Mouse (Mus musculus) spleen, postnatal 4 days (tissue): Measurements from ENCODE around the gene Ccdc24.

Experiments used
- DNase-seq, 2 experiments: peaks; one replicate each; pipeline ENCODE4 v3.0.0; 2022; ENCODE audit warnings: low spot score in 2 of 2

The Ccdc24 gene

GRCm38 (mm10) chr4:117891738-117892161, 19.4 kb upstream of the Ccdc24 start, which contains the start of gene Dph2:
Dph2 (minus strand) TSS chr4:117892032.
- peak; percentile 70 to 78 for DNase-seq

GRCm38 (mm10) chr4:117890750-117891149, 18.4 kb upstream of the Ccdc24 start:
- no peak for DNase-seq

GRCm38 (mm10) chr4:117890031-117890430, 17.7 kb upstream of the Ccdc24 start:
- no peak for DNase-seq

- no peak for DNase-seq
Measured at GRCm38 (mm10) chr4:117889471-117889870, 17.1 kb upstream of the Ccdc24 start.

GRCm38 (mm10) chr4:117887920-117888319, 15.6 kb upstream of the Ccdc24 start:
- no peak for DNase-seq

GRCm38 (mm10) chr4:117887133-117887532, 14.8 kb upstream of the Ccdc24 start, which contains the start of gene Atp6v0b:
Atp6v0b (minus strand) TSS chr4:117887333.
- DNase-seq, result peak; percentile 93 to 96

- peak in 1 of 2 experiments; percentile 39 for DNase-seq
Measured at GRCm38 (mm10) chr4:117886644-117887043, 14.3 kb upstream of the Ccdc24 start.

- no peak for DNase-seq
Measured at GRCm38 (mm10) chr4:117885994-117886393, 13.6 kb upstream of the Ccdc24 start.

- no peak for DNase-seq
Measured at GRCm38 (mm10) chr4:117885093-117885492, 12.7 kb upstream of the Ccdc24 start.

GRCm38 (mm10) chr4:117884146-117884545, 11.8 kb upstream of the Ccdc24 start:
- no peak for DNase-seq

GRCm38 (mm10) chr4:117882701-117883691, 10.6 kb upstream of the Ccdc24 start, which contains the start of gene B4galt2:
B4galt2 (minus strand) TSS chr4:117883487.
- no peak for DNase-seq

GRCm38 (mm10) chr4:117878703-117879102, 6.3 kb upstream of the Ccdc24 start:
- DNase-seq, result no peak

GRCm38 (mm10) chr4:117878301-117878700, 5.9 kb upstream of the Ccdc24 start:
- no peak for DNase-seq

- DNase-seq, result no peak
Measured at GRCm38 (mm10) chr4:117873615-117874014, 1.3 kb upstream of the Ccdc24 start.

GRCm38 (mm10) chr4:117871787-117872186, 570 bp downstream of the Ccdc24 start:
- DNase-seq, result no peak

GRCm38 (mm10) chr4:117870437-117870836, 1.9 kb downstream of the Ccdc24 start:
- no peak for DNase-seq

- no peak for DNase-seq
Measured at GRCm38 (mm10) chr4:117869317-117869716, 3.0 kb downstream of the Ccdc24 start.

- peak; percentile 70 to 84 for DNase-seq
Measured at GRCm38 (mm10) chr4:117867823-117868222, 4.5 kb downstream of the Ccdc24 start.

GRCm38 (mm10) chr4:117867000-117867399, 5.4 kb downstream of the Ccdc24 start:
- no peak for DNase-seq

- DNase-seq, result no peak
Measured at GRCm38 (mm10) chr4:117866083-117866482, 6.3 kb downstream of the Ccdc24 start.

- no peak for DNase-seq
Measured at GRCm38 (mm10) chr4:117862823-117863222, 9.5 kb downstream of the Ccdc24 start.

- no peak for DNase-seq
Measured at GRCm38 (mm10) chr4:117860570-117860969, 11.8 kb downstream of the Ccdc24 start.

GRCm38 (mm10) chr4:117858794-117859193, 13.6 kb downstream of the Ccdc24 start:
- DNase-seq, result peak; percentile 66 to 86
